Mouse (Mus musculus) large intestine, adult 2 months (tissue): Measurements from ENCODE around the gene Runx2. TPM values are rescaled to one million over a fixed set of nuclear protein-coding genes. Genes with fewer than 3 reads are reported as not detected.

Source experiments
- DNase-seq: peaks from one replicate; pipeline ENCODE4 v3.0.0-alpha.2; 2012; ENCODE audit warnings: low read depth, low spot score
- WGBS: fragments of 180-500 bp; shearing (Covaris S2); methylation state at CpG from one replicate; pipeline ENCODE4 v1.1.7; 2018; 5-methylcytosine and 5-hydroxymethylcytosine counted together
- polyA plus RNA-seq: library from polyadenylated mRNA; depleted of rRNA; stranded (reverse); fragments of >200 nt; gene quantifications from 2 replicates; pipeline ENCODE4 v1.2.3, GENCODE M21; 2012

Gene Runx2
- polyA plus RNA-seq, 1 experiment: 1.0 TPM

GRCm38 (mm10) chr17:44507741-44508140 lies 306.9 kb downstream of the Runx2 start:
- no peak for DNase-seq
- 66% methylated on average over 3 of the region's 3 CpGs for WGBS

- WGBS: 83% methylated on average over 3 of the region's 3 CpGs
- no peak for DNase-seq
Measured at GRCm38 (mm10) chr17:44506524-44506923, 308.1 kb downstream of the Runx2 start.

- no peak for DNase-seq
- WGBS: 85% methylated on average over 10 of the region's 10 CpGs
Measured at GRCm38 (mm10) chr17:44504794-44505317, 309.7 kb downstream of the Runx2 start.

- 90% methylated on average over 5 of the region's 5 CpGs for WGBS
- no peak for DNase-seq
Measured at GRCm38 (mm10) chr17:44502176-44502575, 312.4 kb downstream of the Runx2 start.

- DNase-seq: no peak
- WGBS: 71% methylated on average over 11 of the region's 11 CpGs
Measured at GRCm38 (mm10) chr17:44500306-44500899, 314.2 kb downstream of the Runx2 start.

GRCm38 (mm10) chr17:44490164-44490794 lies 324.3 kb downstream of the Runx2 start:
- 35% methylated on average over 11 of the region's 11 CpGs for WGBS

GRCm38 (mm10) chr17:44489346-44489745 lies 325.3 kb downstream of the Runx2 start:
- 74% methylated on average over 6 of the region's 6 CpGs for WGBS
- DNase-seq: no peak

More at GRCm38 (mm10) chr17:44490164-44490794, 324.3 kb downstream of the Runx2 start:
- DNase-seq: no peak

- 83% methylated on average over 10 of the region's 10 CpGs for WGBS
- no peak for DNase-seq
Measured at GRCm38 (mm10) chr17:44487514-44488244, 326.9 kb downstream of the Runx2 start.

- WGBS: 72% methylated on average over 5 of the region's 5 CpGs
- DNase-seq: no peak
Measured at GRCm38 (mm10) chr17:44485337-44485736, 329.3 kb downstream of the Runx2 start.

- DNase-seq: no peak
- 33% methylated on average over 5 of the region's 5 CpGs for WGBS
Measured at GRCm38 (mm10) chr17:44479918-44480317, 334.7 kb downstream of the Runx2 start.

- DNase-seq: no peak
- WGBS: 68% methylated on average over 4 of the region's 4 CpGs
Measured at GRCm38 (mm10) chr17:44479491-44479890, 335.1 kb downstream of the Runx2 start.

GRCm38 (mm10) chr17:44475910-44476309 lies 338.7 kb downstream of the Runx2 start:
- no peak for DNase-seq
- WGBS: 72% methylated on average over 8 of the region's 8 CpGs

- DNase-seq: no peak
- 70% methylated on average over 3 of the region's 3 CpGs for whole genome bisulfite sequencing
Measured at GRCm38 (mm10) chr17:44474280-44474679, 340.3 kb downstream of the Runx2 start.

- DNase-seq: no peak
- WGBS: 77% methylated on average over 7 of the region's 7 CpGs
Measured at GRCm38 (mm10) chr17:44472695-44473094, 341.9 kb downstream of the Runx2 start.

GRCm38 (mm10) chr17:44463679-44464078 lies 350.9 kb downstream of the Runx2 start:
- WGBS: 65% methylated on average over 4 of the region's 4 CpGs
- DNase-seq: no peak

- no peak for DNase-seq
- WGBS: 74% methylated on average over 6 of the region's 6 CpGs
Measured at GRCm38 (mm10) chr17:44460156-44460555, 354.4 kb downstream of the Runx2 start.

- 44% methylated on average over 4 of the region's 4 CpGs for WGBS
- no peak for DNase-seq
Measured at GRCm38 (mm10) chr17:44459029-44459428, 355.6 kb downstream of the Runx2 start.

- 86% methylated on average over 3 of the region's 3 CpGs for WGBS
- no peak for DNase-seq
Measured at GRCm38 (mm10) chr17:44456696-44457095, 357.9 kb downstream of the Runx2 start.

- WGBS: 32% methylated on average over 12 of the region's 12 CpGs
- DNase-seq: peak; percentile 16
Measured at GRCm38 (mm10) chr17:44455681-44456600, 358.7 kb downstream of the Runx2 start.
